Mouse (Mus musculus): ENCODE results near the gene Zfp879. TPM values are rescaled to one million over a fixed set of nuclear protein-coding genes. Genes with fewer than 3 reads are reported as not detected.

The Zfp879 gene
- total RNA-seq, 2 experiments from 2014 or later: 0.76 to 1.1 TPM

Other genes with a start within 250 kb of the Zfp879 start
- gene Adamts2, start 239.5 kb downstream of the Zfp879 start, total RNA-seq (2021): 10 to 100 TPM; 26.4 to 30.9 TPM
- 1 to 10 TPM; 5.0 to 5.3 TPM for gene Zfp354c, start 13.8 kb downstream of the Zfp879 start, total RNA-seq (2021)
- not detected for gene Grm6, start 9.1 kb upstream of the Zfp879 start, total RNA-seq (2021)
- gene Zfp454, start 46.1 kb upstream of the Zfp879 start, total RNA-seq (2021): 1 to 10 TPM in 1 of 2 experiments, under 1 TPM in 1; 0.78 to 1.3 TPM
- 1 to 10 TPM; 2.6 to 3.2 TPM for gene Zfp2, start 74.6 kb upstream of the Zfp879 start, total RNA-seq (2021)
- gene Zfp354b, start 90.1 kb upstream of the Zfp879 start, total RNA-seq (2021): 1 to 10 TPM in 1 of 2 experiments, under 1 TPM in 1; 0.96 to 1.7 TPM
- gene 4933414I15Rik, start 102.2 kb upstream of the Zfp879 start, total RNA-seq (2021): not detected
- gene Prop1, start 112.2 kb upstream of the Zfp879 start, total RNA-seq (2021): not detected
- gene Olfr1378, start 125.0 kb upstream of the Zfp879 start, total RNA-seq (2021): not detected
- gene Olfr1377, start 140.4 kb upstream of the Zfp879 start, total RNA-seq (2021): not detected
- not detected for gene Olfr51, start 162.0 kb upstream of the Zfp879 start, total RNA-seq (2021)
- not detected for gene Olfr54, start 172.7 kb upstream of the Zfp879 start, total RNA-seq (2021)
- not detected for gene Olfr1375, start 206.6 kb upstream of the Zfp879 start, total RNA-seq (2021)
- 1 to 10 TPM; 1.7 to 2.1 TPM for gene Zfp354a, start 217.7 kb upstream of the Zfp879 start, total RNA-seq (2021)